Comparison of ENCODE assay signal across 9 mouse cellular contexts in genomic region chr1:176034699-176035098, GRCm38 (mm10).
"Had no signal": no experiment of that assay in that cellular context is flagged by ENCODE, and none has a peak within 500 bp of the region (broad histone marks: within the 10 kb centered on the region; RNA-seq: fewer than 3 reads in every experiment).

No protein-coding gene starts in this region.

- H3K4me3 ChIP-seq: limb, embryonic 15.5 days; liver, embryonic 12.5 days; midbrain, embryonic 12.5 days; neural tube, embryonic 13.5 days had no signal

- H3K4me1 ChIP-seq: limb, embryonic 15.5 days; liver, embryonic 12.5 days; midbrain, embryonic 12.5 days had no signal

- DNase-seq: kidney, adult 8-10 months; kidney, postnatal 25 days; lung, embryonic 14.5 days; thymus, adult 18-20 months; thymus, postnatal 25 days had no signal

- H3K36me3 ChIP-seq: limb, embryonic 15.5 days; liver, embryonic 12.5 days; midbrain, embryonic 12.5 days; neural tube, embryonic 13.5 days had no signal

- H3K27me3 ChIP-seq: limb, embryonic 15.5 days; liver, embryonic 12.5 days; midbrain, embryonic 12.5 days; neural tube, embryonic 13.5 days had no signal

- H3K27ac ChIP-seq: limb, embryonic 15.5 days; liver, embryonic 12.5 days; midbrain, embryonic 12.5 days; neural tube, embryonic 13.5 days had no signal
